Mouse (Mus musculus) olfactory bulb, adult 2 months (tissue): ENCODE data around the gene Rftn2. TPM values are rescaled to one million over a fixed set of nuclear protein-coding genes. Genes with fewer than 3 reads are reported as not detected.
A peak's percentile ranks its signal among the peaks of the same experiment; 100 is the strongest.

Experiments used
- H3K27ac ChIP-seq: fragments of 200-500 bp; 2 replicates; pipeline ENCODE4 v1.5.1; 2012; ENCODE audit warnings: low read depth, low read length; ENCODE audit not compliant: insufficient read depth
- H3K4me1 ChIP-seq: fragments of 200-500 bp; 2 replicates; pipeline ENCODE4 v1.6.1; 2012; ENCODE audit warnings: low read length; ENCODE audit not compliant: control insufficient read depth, insufficient read depth
- H3K4me3 ChIP-seq: fragments of 200-500 bp; 2 replicates; pipeline ENCODE4 v1.5.1; 2012; ENCODE audit warnings: mild to moderate bottlenecking, low read depth, low read length, moderate library complexity; ENCODE audit not compliant: insufficient read depth
- CTCF ChIP-seq: fragments of 200-500 bp; IDR thresholded peaks from 2 replicates; pipeline ENCODE4 v1.5.1; 2012; ENCODE audit warnings: low read depth, mild to moderate bottlenecking, low read length, moderate library complexity; ENCODE audit not compliant: insufficient read depth
- POLR2A ChIP-seq: fragments of 200-500 bp; IDR thresholded peaks from 2 replicates; pipeline ENCODE4 v1.6.1; 2012; ENCODE audit warnings: mild to moderate bottlenecking, low read depth, low read length, moderate library complexity; ENCODE audit not compliant: insufficient read depth
- WGBS: fragments of 180-500 bp; shearing (Covaris S2); methylation state at CpG from one replicate; pipeline ENCODE4 v1.1.7; 2018; 5-methylcytosine and 5-hydroxymethylcytosine counted together
- polyA plus RNA-seq: library from polyadenylated mRNA; stranded (reverse); fragments of >200 nt; gene quantifications from 2 replicates; pipeline ENCODE4 v1.2.4, GENCODE M21; 2012; ENCODE audit warnings: low replicate concordance; ENCODE audit not compliant: missing spikeins, insufficient read depth, insufficient read length

Rftn2 gene
- polyA plus RNA-seq, 1 experiment = not detected

GRCm38 (mm10) chr1:55145556-55145955, 81.0 kb downstream of the Rftn2 start:
- WGBS = 87% methylated on average over 7 of the region's 7 CpGs

GRCm38 (mm10) chr1:55144338-55144737, 82.2 kb downstream of the Rftn2 start:
- WGBS = 96% methylated on average over 4 of the region's 4 CpGs
- TF ChIP-seq POLR2A (no peak), CTCF (no peak)
- no peak overlapping the region for H3K4me3 ChIP-seq
- H3K4me1 ChIP-seq = no peaks in the 10 kb centered on the region
- no peak overlapping the region for H3K27ac ChIP-seq

More at GRCm38 (mm10) chr1:55145556-55145955, 81.0 kb downstream of the Rftn2 start:
- Histone ChIP-seq H3K4me1 (no peaks in the 10 kb centered on the region), H3K27ac (no peak overlapping the region), H3K4me3 (no peak overlapping the region)
- TF ChIP-seq CTCF (no peak), POLR2A (no peak)

- Histone ChIP-seq H3K4me3 (no peak overlapping the region), H3K27ac (no peak overlapping the region), H3K4me1 (no peaks in the 10 kb centered on the region)
- TF ChIP-seq CTCF (no peak), POLR2A (no peak)
- WGBS = 96% methylated on average over 1 of the region's 1 CpGs
Observed at GRCm38 (mm10) chr1:55135846-55136245, 90.7 kb downstream of the Rftn2 start.

- Histone ChIP-seq H3K4me1 (peaks cover 5% of the 10 kb centered on the region), H3K27ac (no peak overlapping the region), H3K4me3 (no peak overlapping the region)
- 93% methylated on average over 3 of the region's 3 CpGs for WGBS
- TF ChIP-seq CTCF (no peak), POLR2A (no peak)
Observed at GRCm38 (mm10) chr1:55134301-55134700, 92.3 kb downstream of the Rftn2 start.

GRCm38 (mm10) chr1:55133173-55133572, 93.4 kb downstream of the Rftn2 start:
- 52% methylated on average over 2 of the region's 2 CpGs for WGBS
- peaks cover 5% of the 10 kb centered on the region for H3K4me1 ChIP-seq
- no peak for TF ChIP-seq POLR2A
- TF ChIP-seq CTCF = no peak
- H3K27ac ChIP-seq = no peak overlapping the region
- H3K4me3 ChIP-seq = no peak overlapping the region

- 42% methylated on average over 4 of the region's 4 CpGs for WGBS
- peaks cover 5% of the 10 kb centered on the region for H3K4me1 ChIP-seq
- TF ChIP-seq POLR2A = no peak
- no peak for TF ChIP-seq CTCF
- H3K4me3 ChIP-seq = no peak overlapping the region
- H3K27ac ChIP-seq = no peak overlapping the region
Observed at GRCm38 (mm10) chr1:55132308-55132707, 94.3 kb downstream of the Rftn2 start.

- peaks cover 5% of the 10 kb centered on the region for H3K4me1 ChIP-seq
- TF ChIP-seq CTCF (no peak), POLR2A (no peak)
- peak overlapping the region; percentile 100 for H3K4me3 ChIP-seq
- 0% methylated on average over 47 of the region's 47 CpGs for WGBS
- peak overlapping the region; percentile 92 for H3K27ac ChIP-seq
Observed at GRCm38 (mm10) chr1:55131424-55132014, 95.1 kb downstream of the Rftn2 start.

- under 1% methylated on average over 41 of the region's 42 CpGs for WGBS
- TF ChIP-seq CTCF = no peak
- peak; percentile 96 for TF ChIP-seq POLR2A
- H3K4me1 ChIP-seq = peaks cover 5% of the 10 kb centered on the region
Observed at GRCm38 (mm10) chr1:55130943-55131401, 95.6 kb downstream of the Rftn2 start, which contains the start of gene Mob4. Mob4 (plus strand) TSS chr1:55131231.

GRCm38 (mm10) chr1:55130190-55130916, 96.2 kb downstream of the Rftn2 start:
- 33% methylated on average over 10 of the region's 10 CpGs for WGBS
- Histone ChIP-seq H3K27ac (peak overlapping the region; percentile 99), H3K4me1 (peaks cover 5% of the 10 kb centered on the region), H3K4me3 (peak overlapping the region; percentile 100)
- no peak for TF ChIP-seq POLR2A
- no peak for TF ChIP-seq CTCF

More at GRCm38 (mm10) chr1:55130943-55131401, 95.6 kb downstream of the Rftn2 start, which contains the start of gene Mob4:
- peak within 1 kb of the TSS; percentile 100 for H3K4me3 ChIP-seq
- H3K27ac ChIP-seq = peak within 1 kb of the TSS; percentile 99
